Mouse (Mus musculus) limb, embryonic 11.5 days (tissue): Measurements from ENCODE around the gene Kat5. TPM values are rescaled to one million over a fixed set of nuclear protein-coding genes. Genes with fewer than 3 reads are reported as not detected.

Experiments
- ATAC-seq: fragments of 200-750 bp; cut with Nextera tagmentation; 2 replicates; pipeline ENCODE4 v1.8.0; 2017; ENCODE audit warnings: low read depth; ENCODE audit not compliant: insufficient number of reproducible peaks, low FRiP score, low TSS enrichment
- DNase-seq: peaks from one replicate; pipeline ENCODE4 v3.0.0-alpha.2; 2015; ENCODE audit warnings: low spot score
- H3K27ac ChIP-seq: fragments of 300-500 bp; sonication (generic); replicated peaks from 2 replicates; pipeline ENCODE4 v1.5.1; 2014; ENCODE audit warnings: low read depth, mild to moderate bottlenecking, low read length
- H3K27me3 ChIP-seq: fragments of 300-500 bp; sonication (generic); 2 replicates; pipeline ENCODE4 v1.6.1; 2014; ENCODE audit warnings: mild to moderate bottlenecking, low read length, mixed read lengths; ENCODE audit not compliant: control insufficient read depth, insufficient read depth
- H3K36me3 ChIP-seq: fragments of 300-500 bp; sonication (generic); 2 replicates; pipeline ENCODE4 v1.6.1; 2014; ENCODE audit warnings: mild to moderate bottlenecking, low read length, moderate library complexity, mixed read lengths; ENCODE audit not compliant: control insufficient read depth, insufficient read depth
- H3K4me1 ChIP-seq: fragments of 300-500 bp; sonication (generic); 2 replicates; pipeline ENCODE4 v1.6.1; 2014; ENCODE audit warnings: low read length, mixed read lengths; ENCODE audit not compliant: control insufficient read depth, insufficient read depth
- H3K4me2 ChIP-seq: fragments of 300-500 bp; sonication (generic); 2 replicates; pipeline ENCODE4 v1.6.1; 2014; ENCODE audit warnings: low read depth, mild to moderate bottlenecking, moderate library complexity; ENCODE audit not compliant: severe bottlenecking
- H3K4me3 ChIP-seq: fragments of 300-500 bp; sonication (generic); 2 replicates; pipeline ENCODE4 v1.5.1; 2014; ENCODE audit warnings: low read depth, low read length
- H3K9ac ChIP-seq: fragments of 300-500 bp; sonication (generic); 2 replicates; pipeline ENCODE4 v1.6.1; 2014; ENCODE audit warnings: mild to moderate bottlenecking, low read length
- H3K9me3 ChIP-seq: fragments of 300-500 bp; sonication (generic); 2 replicates; pipeline ENCODE4 v1.6.1; 2016; ENCODE audit warnings: low read length; ENCODE audit not compliant: control insufficient read depth
- WGBS: fragments of 180-500 bp; shearing (Covaris S2); extraction: QIAGEN DNeasy Blood & Tissue Kit; methylation state at CpG from one replicate; pipeline ENCODE4 v1.1.7; 2014; 5-methylcytosine and 5-hydroxymethylcytosine counted together
- polyA plus RNA-seq: library from polyadenylated mRNA; unstranded; fragments of >200 nt; fragmentation: Nextera tagmentation; extraction: Ambion mirVana; gene quantifications from 2 replicates; pipeline ENCODE4 v1.2.1, GENCODE M21; 2014

The Kat5 gene
- polyA plus RNA-seq, 1 experiment from 2014 or later: 36.6 TPM

DNA sequence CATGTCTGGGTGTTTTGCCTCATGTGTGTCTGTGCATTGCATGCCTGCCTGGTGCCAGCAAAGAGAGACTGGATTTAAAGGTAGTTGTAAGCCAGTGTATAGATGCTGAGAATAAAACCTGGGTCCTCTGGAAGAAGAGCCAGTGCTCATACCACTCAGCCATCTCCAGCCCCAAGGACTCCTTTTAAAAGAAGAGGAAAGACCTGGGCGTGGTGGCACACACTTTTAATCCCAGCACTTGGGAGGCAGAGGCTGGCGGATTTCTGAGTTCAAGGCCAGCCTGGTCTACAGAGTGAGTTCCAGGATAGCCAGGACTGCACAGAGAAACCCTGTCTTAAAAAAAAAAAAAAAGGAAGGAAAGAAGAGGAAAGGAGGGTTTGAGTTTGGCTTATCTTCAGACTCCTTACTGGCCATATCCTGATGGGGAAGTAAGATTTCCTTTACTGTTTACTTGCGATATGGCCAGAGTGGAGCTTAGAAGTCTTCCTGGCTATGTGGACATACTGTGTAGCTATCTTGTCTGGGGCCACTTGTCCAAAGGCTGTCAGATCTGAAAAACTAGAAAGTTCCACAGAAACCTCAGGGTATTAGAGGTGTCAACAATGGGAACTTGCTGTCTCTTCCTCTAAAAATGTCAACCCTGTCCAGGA is 2.9 kb upstream of the Kat5 start:
- no peak overlapping the region for H3K9ac ChIP-seq
- peaks cover 7% of the 10 kb centered on the region for H3K36me3 ChIP-seq
- no peak overlapping the region for H3K4me3 ChIP-seq
- H3K27me3 ChIP-seq: no peaks in the 10 kb centered on the region
- 83% methylated on average over 3 of the region's 3 CpGs for WGBS
- DNase-seq: no peak
- H3K9me3 ChIP-seq: no peaks in the 10 kb centered on the region
- peaks cover 8% of the 10 kb centered on the region; the same call in 1 of the 2 replicates for H3K4me1 ChIP-seq
- no peak overlapping the region for H3K27ac ChIP-seq
- ATAC-seq: no peak
- no peak overlapping the region for H3K4me2 ChIP-seq

DNA sequence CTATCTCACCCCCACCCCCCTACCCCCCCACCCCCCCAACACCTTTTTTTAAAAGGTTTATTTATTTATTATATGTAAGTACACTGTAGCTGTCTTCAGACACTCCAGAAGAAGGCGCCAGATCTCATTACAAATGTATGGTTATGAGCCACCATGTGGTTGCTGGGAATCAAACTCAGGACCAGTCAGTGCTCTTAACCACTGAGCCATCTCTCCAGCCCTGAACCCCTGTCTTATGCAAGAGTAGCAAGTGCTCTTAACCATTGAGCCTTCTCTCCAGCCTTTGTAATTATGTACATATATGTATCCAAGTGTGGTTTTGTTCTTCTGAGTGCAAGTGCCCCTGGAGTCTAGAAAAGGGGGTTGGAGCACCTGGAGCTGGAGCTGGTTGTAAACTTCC is 1.9 kb upstream of the Kat5 start:
- Histone ChIP-seq H3K4me1 (peaks cover 8% of the 10 kb centered on the region; the same call in 1 of the 2 replicates), H3K9me3 (no peaks in the 10 kb centered on the region), H3K4me3 (no peak overlapping the region), H3K9ac (no peak overlapping the region), H3K36me3 (peaks cover 10% of the 10 kb centered on the region), H3K27me3 (no peaks in the 10 kb centered on the region), H3K4me2 (no peak overlapping the region), H3K27ac (no peak overlapping the region)
- no peak for ATAC-seq
- DNase-seq: no peak
- WGBS: 69% methylated on average over 1 of the region's 1 CpGs

DNA sequence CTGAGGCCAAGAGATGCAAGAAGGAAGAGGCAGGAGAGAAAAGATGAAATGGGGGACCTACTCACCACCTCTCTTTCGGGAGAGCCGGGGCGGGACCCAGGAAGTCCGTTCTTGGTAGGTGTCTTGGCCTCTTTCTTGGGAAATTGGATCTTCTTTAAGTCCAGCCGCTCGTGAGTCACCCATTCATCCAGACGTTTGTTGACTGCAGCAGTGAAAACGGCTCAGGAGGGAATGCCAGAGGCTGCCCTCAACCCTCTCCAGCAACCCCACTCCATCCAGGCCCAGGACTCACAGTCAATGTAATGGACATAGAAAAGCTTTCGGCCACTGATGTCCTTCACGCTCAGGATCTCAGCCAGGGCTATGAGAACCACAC is 878 bp downstream of the Kat5 start:
- Histone ChIP-seq H3K9ac (peak overlapping the region; percentile 83), H3K4me2 (peak overlapping the region; percentile 74), H3K4me1 (peaks cover 8% of the 10 kb centered on the region; the same call in 1 of the 2 replicates), H3K36me3 (peaks cover 31% of the 10 kb centered on the region), H3K9me3 (no peaks in the 10 kb centered on the region), H3K27ac (no peak overlapping the region), H3K27me3 (no peaks in the 10 kb centered on the region), H3K4me3 (peak overlapping the region; percentile 65)
- DNase-seq (no peak), ATAC-seq (no peak)
- 66% methylated on average over 10 of the region's 10 CpGs for WGBS

DNA sequence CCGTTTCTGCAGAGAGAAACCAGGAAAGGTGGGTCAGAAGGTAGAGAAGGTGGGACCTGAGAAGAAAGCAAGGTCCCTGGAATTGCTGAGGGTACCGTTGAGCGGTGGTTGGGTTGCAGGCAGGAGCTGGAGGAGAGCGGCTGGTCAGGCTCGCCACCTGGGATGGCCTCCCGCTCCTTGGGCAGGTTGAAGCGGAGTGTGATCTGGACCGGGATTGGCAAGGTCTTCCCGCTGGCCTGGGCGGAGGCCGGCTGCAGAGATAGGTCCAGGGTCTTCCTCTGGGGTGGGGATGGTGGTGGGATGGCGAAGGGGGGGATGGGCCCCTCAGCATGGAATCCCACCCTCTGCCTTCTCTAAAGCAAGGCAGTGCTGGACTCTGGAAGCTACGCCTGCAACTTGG is 1.3 kb downstream of the Kat5 start:
- no peak overlapping the region for H3K4me3 ChIP-seq
- DNase-seq (no peak), ATAC-seq (no peak)
- no peak overlapping the region; the same call in 1 of the 2 replicates for H3K9ac ChIP-seq
- no peak overlapping the region for H3K27ac ChIP-seq
- H3K27me3 ChIP-seq: no peaks in the 10 kb centered on the region
- H3K36me3 ChIP-seq: peaks cover 33% of the 10 kb centered on the region
- peak overlapping the region; percentile 74 for H3K4me2 ChIP-seq
- H3K9me3 ChIP-seq: no peaks in the 10 kb centered on the region
- H3K4me1 ChIP-seq: peaks cover 8% of the 10 kb centered on the region; the same call in 1 of the 2 replicates
- WGBS: 95% methylated on average over 13 of the region's 13 CpGs

DNA sequence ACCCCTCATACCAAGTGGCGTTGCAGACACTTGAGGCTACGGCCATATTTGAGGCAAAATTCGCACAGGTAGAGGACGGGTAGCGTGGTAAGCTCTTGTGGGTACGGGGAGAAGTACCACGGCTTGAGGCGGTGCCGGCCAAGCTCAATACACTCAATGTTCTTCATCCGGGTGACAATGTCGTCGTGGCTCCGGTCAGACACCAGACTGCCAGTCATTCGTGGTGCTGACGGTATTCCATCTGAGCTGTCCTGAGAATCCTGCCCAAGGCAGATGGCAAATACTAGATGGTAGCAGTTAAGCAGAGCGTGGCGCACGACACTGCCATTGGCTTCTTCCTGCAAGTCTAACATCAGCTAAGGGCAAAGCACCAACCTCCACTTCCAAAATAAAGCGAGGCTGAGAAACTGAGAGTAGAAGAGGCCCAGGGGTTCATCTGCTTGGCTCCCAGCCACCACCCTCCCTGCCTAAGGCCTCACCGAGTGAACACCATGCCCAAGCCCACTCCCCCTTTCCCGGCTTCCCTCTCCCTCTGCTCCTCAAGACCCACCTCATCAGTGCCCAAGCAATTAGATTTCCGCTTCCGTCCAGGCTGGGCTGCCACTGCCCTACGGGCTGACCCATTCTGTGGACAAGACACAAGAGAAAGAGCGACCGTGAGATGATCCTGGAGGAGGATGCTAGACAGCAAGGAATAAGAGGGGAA is 2.2 kb downstream of the Kat5 start:
- DNase-seq (no peak), ATAC-seq (no peak)
- Histone ChIP-seq H3K36me3 (peaks cover 33% of the 10 kb centered on the region), H3K4me2 (no peak overlapping the region), H3K27ac (no peak overlapping the region), H3K27me3 (no peaks in the 10 kb centered on the region), H3K9me3 (no peaks in the 10 kb centered on the region), H3K4me3 (no peak overlapping the region), H3K4me1 (peaks cover 13% of the 10 kb centered on the region), H3K9ac (no peak overlapping the region)
- 97% methylated on average over 26 of the region's 26 CpGs for WGBS

DNA sequence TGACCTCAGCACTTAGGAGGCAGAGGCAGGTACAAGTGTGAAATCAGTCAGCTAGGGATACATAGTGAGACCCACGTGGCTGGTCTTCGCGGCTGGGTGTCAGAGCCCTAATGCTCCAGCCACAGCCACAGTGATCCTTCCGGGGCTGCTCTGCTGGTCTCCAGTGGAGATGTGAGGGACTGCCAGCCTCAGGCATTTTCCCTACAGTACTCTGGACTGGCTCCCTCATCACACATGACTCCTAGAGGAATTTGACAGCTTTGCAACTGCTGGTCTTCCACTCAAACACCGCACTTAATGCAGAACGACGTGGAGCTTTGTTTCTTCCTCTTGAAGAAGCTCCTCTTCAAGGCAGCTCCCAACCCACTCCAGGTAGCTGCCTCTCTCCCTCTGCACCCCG is 3.8 kb downstream of the Kat5 start:
- Histone ChIP-seq H3K4me3 (no peak overlapping the region), H3K9ac (no peak overlapping the region), H3K27me3 (no peaks in the 10 kb centered on the region), H3K4me2 (no peak overlapping the region), H3K4me1 (peaks cover 16% of the 10 kb centered on the region), H3K36me3 (peaks cover 33% of the 10 kb centered on the region), H3K27ac (no peak overlapping the region), H3K9me3 (no peaks in the 10 kb centered on the region)
- ATAC-seq: no peak
- WGBS: 84% methylated on average over 8 of the region's 8 CpGs
- DNase-seq: no peak

DNA sequence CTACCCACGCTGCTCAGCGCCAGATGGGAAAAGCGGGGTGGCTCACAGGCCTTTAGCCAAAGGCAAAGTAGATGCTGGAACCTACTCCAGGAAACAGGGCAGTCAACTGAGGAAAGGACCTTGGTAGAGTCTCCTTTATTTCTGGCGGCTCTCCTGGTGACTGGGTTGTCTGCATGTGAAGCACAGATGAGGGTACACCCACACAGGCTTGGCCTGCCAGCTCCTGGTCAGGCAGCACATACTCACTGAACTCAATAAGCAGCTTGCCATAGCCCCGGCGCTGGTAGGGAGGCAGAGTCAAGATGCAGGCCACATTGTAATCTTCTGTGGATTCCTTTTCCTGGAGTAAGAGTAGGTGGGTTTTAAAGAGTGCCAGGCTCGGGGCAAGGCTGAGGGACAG is 4.9 kb downstream of the Kat5 start:
- H3K4me2 ChIP-seq: no peak overlapping the region
- peaks cover 33% of the 10 kb centered on the region for H3K36me3 ChIP-seq
- no peak overlapping the region for H3K27ac ChIP-seq
- DNase-seq (no peak), ATAC-seq (no peak)
- H3K4me3 ChIP-seq: no peak overlapping the region
- WGBS: 91% methylated on average over 7 of the region's 7 CpGs
- peaks cover 13% of the 10 kb centered on the region for H3K4me1 ChIP-seq
- no peaks in the 10 kb centered on the region for H3K27me3 ChIP-seq
- H3K9ac ChIP-seq: no peak overlapping the region
- no peaks in the 10 kb centered on the region for H3K9me3 ChIP-seq

DNA sequence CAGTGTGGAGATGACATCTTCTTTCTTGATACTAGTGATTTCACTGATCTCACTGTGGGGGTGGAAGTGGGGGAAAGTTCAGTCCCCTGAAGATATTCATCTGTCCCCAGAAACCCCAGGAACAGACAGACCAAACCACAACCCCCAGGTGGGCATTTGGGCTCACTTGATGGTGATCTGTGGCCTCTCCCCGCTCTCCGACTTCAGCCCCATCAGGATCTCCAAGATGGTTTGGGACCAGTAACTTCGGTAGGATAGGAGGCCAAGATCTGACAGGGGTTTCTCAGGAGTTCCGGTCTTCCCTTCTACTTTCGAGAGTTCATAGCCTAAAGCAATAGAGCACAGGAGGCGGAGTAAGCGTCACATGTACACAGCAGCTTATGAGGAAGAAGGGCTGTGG is 6.4 kb downstream of the Kat5 start:
- H3K4me3 ChIP-seq: 0 out of 2 replicates have a peak overlapping the region, but pooled peaks have one; percentile 8
- peaks cover 8% of the 10 kb centered on the region for H3K4me1 ChIP-seq
- H3K36me3 ChIP-seq: peaks cover 32% of the 10 kb centered on the region
- H3K9ac ChIP-seq: no peak overlapping the region
- no peaks in the 10 kb centered on the region for H3K27me3 ChIP-seq
- ATAC-seq (no peak), DNase-seq (no peak)
- no peak overlapping the region for H3K4me2 ChIP-seq
- no peaks in the 10 kb centered on the region for H3K9me3 ChIP-seq
- 87% methylated on average over 7 of the region's 7 CpGs for WGBS
- no peak overlapping the region for H3K27ac ChIP-seq
